Mouse (Mus musculus) large intestine, adult 2 months (tissue): ENCODE data around the gene Dmac2. TPM values are rescaled to one million over a fixed set of nuclear protein-coding genes. Genes with fewer than 3 reads are reported as not detected.
A peak's percentile ranks its signal among the peaks of the same experiment; 100 is the strongest.
"Not testable (repeated sequence)": the region's sequence is repeated elsewhere in the genome, so short reads cannot be mapped to it uniquely, and the experiment has no call there.

Source experiments
- DNase-seq: peaks from one replicate; pipeline ENCODE4 v3.0.0-alpha.2; 2012; ENCODE audit warnings: low read depth, low spot score
- WGBS: fragments of 180-500 bp; shearing (Covaris S2); methylation state at CpG from one replicate; pipeline ENCODE4 v1.1.7; 2018; 5-methylcytosine and 5-hydroxymethylcytosine counted together
- polyA plus RNA-seq: library from polyadenylated mRNA; depleted of rRNA; stranded (reverse); fragments of >200 nt; gene quantifications from 2 replicates; pipeline ENCODE4 v1.2.3, GENCODE M21; 2012; rRNA removed

Dmac2 gene
- 50.9 and 56.2 TPM in 2 replicates for polyA plus RNA-seq

DNA sequence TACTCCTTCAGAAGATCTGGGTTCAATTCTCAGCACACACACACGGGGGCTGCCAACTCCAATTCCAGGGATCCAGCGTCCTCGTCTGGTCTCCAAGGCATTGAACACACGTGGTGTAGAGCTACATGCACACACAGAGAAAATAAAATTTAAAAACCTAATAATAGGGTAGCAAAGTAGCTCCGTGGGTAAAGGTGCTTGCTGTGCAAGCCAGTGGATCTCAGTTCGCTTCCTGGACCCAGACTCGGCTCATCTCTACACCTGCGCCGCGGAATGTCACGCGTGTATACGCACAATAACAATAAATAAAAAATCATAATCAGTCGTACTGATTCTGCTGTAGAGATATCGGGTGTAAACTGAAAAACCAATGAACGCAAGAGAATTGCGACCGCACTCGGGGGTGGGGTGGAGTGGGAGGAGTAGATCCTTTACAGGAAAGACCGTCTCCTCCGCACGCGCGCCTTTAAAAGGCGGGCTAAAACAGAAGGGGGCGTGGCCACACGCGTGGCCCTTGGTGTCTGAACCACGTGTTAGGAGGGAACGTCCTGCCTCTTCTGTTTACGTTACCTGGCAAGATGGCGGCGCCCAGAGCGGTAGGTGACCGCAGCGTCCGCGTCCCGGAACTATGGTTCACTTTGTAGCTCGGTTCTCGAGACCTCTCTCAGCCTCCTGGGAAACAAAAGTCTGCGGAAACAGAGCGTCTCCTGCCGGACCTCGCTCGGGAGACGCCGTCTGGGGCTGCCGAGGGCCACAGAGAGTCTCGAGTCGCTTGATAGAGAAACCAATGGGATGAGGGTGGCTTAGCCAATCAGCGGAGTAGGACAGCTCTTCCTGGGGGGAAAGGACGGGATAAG is at the start of gene Dmac2:
Gene Dmac2, plus strand, starts transcription at position 550 of the 857 bp plus-strand sequence.
- DNase-seq, result peak; percentile 96
- 1% methylated on average over 53 of the region's 53 CpGs for WGBS

DNA sequence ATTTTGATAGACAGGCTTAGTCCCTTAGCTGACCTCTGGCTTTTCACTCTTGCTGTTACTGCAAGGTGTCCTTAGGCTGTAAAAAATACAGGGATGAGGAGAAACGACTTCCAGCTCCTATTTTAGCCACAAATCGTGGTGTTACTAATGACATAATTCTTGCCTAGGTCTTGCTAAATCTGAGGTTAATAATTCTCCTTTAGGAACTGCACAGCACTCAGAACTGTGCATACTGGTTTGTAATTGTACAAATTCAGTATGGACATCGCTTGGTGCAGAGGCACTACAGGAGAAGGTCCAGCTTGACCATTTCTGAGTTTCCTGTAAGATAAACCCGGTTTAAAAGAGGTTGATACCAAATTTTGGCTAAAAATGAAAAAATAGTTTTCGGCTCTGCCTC is 45.4 kb upstream of the Dmac2 start:
- DNase-seq, result not testable (repeated sequence)
- WGBS, result 63% methylated on average over 5 of the region's 5 CpGs

DNA sequence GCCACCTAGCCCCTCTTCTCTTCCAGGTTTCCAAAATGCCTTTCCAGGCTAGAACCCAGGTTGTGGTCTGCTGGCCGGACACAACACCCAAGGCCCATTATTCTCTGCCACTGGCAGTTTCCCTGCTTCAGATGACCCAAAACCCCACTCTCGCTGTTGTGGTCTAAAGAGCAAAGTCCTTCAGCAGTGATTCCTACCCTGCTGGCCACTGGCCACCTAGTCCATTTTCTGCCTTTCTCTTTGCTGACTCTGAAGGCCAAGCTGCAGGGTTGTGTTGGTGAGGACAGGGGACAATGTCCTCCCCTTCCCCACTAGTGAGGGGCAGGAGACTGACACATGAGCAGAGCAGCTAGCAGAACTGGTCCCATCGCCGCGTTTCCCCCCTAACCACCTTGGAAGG is 44.1 kb upstream of the Dmac2 start:
- 58% methylated on average over 5 of the region's 5 CpGs for WGBS
- no peak for DNase-seq

DNA sequence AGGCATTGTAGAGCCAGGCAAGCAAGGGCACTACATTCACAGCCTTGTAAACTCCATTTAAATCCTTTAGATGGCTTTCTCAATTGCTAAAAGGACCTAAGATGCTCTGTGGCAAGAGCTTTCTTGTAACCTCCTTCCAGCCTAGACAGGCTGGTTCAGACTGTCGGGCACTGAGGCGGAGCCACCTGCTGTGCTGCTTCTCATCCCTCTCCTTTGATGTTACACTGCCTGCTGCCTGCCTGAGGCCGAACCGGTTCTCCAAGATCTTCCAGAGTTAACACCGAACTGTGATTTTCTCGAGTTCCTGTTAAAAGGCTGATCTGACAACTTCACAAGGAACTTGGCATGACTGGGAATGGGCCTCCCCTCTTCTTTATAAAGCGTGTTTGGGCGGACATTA is 43.3 kb upstream of the Dmac2 start:
- peak; percentile 11 for DNase-seq
- WGBS, result 13% methylated on average over 8 of the region's 8 CpGs

DNA sequence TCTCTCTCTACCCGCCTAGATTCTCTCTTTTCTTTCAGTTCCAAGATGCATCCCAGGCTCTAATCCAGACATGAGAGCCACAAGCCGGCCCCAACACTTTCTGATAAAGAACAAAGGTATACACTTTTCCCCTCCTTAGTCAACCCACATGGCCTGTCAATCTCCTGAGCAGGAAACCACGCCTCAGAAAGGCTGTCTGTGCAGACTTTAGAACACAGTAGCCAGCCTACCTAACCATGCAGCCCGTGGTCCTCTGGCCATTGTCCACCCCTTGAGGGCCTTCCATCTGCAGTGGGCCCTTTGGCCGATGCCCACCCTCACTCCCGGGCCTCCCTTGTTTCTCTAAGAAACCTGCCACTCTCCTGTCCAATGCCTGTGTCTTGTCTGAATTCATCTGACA is 42.9 kb upstream of the Dmac2 start:
- 18% methylated on average over 6 of the region's 6 CpGs for WGBS
- DNase-seq, result not testable (repeated sequence)

DNA sequence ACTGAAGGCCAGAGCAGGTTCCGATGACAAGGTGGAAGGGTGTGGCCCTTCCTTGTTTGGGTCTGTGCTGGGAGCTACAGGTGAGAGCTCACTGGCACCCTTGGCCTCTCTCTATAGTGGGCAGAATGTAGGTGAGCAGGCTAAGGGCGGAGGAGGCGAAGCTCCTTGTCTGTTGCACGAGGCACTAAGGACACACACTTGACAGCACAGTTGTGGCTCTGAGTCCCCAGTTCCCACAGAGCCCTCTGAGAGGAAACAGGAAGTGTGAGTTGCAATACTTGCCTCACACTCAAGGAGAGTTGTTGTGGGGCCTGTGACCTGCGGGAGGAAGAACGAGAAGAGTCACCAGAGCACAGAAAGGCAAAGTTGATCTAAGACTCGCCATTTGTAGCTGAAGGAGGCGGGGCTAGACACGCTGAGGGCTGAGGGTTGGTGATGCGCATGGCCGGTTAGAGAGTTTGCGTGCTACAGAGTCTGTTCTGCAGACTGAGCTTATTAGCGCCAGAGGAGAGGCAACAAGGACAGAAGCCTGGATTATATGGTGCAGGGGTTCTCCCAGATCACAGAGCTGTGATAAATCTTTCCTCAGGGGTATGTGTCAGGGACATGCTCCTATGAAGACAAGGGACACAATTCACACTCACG is 42.3 kb upstream of the Dmac2 start:
- DNase-seq, result not testable (repeated sequence)
- 51% methylated on average over 13 of the region's 14 CpGs for WGBS

DNA sequence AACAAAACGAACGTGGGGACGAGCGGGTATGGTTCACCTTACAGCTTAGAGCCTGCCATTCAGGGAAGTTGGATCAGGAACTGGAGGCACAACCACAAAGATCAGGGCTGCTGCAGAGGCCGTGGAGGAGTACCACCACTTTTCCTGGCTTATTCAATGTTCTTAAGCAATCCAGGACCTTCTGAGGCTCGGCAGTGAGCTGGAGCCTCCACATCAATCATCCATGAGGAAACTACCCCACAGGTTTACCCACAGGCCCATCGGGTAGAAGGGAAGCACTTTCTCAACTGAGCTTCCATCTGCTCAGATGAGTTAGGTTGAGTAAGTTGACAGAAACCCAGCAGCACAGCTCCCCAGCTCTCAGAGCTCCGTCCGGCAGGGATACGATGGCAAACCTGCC is 39.8 kb upstream of the Dmac2 start:
- WGBS, result 87% methylated on average over 10 of the region's 10 CpGs
- no peak for DNase-seq

DNA sequence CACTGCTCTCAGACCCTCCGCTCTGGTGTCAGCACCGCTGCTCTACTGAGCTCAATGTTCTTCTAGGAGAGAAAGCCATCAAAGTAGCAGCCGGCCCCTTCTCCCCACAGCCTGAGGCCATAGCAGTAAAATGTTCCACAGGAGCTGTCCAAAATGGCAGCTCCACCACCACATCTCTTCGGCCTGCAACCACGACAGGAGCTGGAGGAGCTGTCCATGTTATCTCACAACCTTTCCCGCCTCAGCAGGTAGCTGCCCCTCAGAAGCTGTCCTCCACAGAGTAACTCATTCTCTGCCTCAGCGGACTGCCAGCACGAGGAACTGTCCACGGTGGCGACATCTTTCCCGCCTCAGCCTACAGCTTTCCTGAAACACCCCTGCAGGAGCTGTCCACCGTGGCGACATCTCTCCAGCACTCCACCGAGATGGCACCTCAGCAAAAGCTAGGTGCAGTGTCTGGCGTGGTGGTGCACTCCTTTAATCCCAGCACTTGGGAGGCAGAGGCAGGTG is 36.9 kb upstream of the Dmac2 start:
- DNase-seq, result no peak
- 85% methylated on average over 15 of the region's 15 CpGs for WGBS

DNA sequence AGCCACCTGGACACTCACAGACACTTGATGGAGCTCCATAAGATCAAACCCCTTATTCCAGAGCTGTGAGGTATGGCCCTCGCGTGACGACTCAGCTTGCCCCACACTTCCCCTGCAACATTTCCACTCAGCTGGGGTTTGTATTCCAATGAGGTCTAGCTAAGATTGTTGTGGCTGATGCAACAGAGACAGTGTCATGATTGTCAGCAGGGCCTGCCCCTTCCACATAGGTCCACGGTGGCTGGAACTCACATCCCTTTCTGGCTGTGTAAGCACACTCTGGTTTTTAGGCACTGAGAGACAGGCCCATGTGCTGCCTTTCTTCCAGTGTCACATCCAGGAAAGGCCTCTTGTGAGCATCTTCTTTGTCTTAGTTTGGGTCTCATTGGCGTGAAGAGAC is 34.6 kb upstream of the Dmac2 start:
- WGBS, result 86% methylated on average over 5 of the region's 5 CpGs
- no peak for DNase-seq

DNA sequence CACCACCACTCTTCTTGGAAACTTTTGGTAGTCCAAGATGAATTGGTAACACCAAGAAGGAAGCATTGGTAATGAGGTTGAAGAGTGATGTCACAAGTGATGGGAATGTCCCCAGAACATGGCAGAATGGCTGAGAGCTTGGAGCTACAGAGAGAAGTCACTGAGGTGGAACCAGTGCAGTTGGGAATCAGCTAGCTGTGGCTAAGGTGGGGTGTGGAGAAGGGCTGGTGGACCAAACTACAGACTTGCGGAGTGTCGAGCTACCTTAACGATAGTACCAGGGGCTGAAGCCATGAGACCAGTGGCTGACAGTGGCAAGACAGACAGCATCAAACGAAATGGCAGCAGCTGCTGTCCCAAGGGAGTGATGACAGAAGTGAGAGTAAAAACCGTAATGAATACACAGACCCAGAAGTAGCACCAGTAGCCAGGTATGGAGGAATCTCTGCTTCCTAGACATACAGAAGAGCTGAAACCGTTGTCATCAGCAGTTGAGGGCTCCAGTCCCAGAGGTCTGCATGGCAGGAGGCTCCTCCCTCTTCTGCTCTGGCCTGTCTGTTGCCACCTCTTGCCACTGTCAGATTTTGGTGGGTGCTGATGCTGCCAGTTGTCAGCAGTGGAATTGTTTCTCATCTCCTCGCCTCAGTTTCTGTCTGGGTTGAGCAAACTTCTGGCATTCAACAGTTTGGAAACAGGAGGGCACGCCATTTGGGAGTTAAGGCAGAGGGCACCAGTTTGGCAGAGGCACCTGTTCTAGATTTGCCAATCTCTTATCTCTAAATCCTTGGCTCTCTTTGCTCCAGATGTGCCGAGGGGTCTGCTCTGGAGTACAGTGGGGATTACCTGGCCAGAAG is 33.6 kb upstream of the Dmac2 start:
- no peak for DNase-seq

DNA sequence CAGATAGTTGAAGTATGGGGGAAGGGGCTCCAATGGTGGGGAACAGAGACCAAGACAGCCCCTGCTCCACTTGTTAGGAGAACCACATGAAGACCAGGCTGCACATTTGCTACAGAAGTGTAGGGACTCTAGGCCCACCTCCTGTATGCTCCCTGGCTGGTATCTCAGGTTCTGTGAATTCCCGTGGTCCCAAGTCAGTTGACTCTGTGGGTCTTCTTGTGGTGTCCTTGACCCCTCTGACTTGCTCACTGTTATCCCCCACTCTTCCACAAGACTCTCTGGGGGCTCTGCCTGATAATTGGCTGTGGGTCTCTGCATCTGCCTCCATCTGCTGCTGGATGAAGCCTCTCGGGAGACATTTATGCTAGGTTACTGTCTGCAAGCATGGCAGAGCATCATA is 28.0 kb upstream of the Dmac2 start:
- no peak for DNase-seq
- 76% methylated on average over 2 of the region's 2 CpGs for WGBS

More for the DNA sequence above, 33.6 kb upstream of the Dmac2 start:
- WGBS, result 75% methylated on average over 9 of the region's 9 CpGs

DNA sequence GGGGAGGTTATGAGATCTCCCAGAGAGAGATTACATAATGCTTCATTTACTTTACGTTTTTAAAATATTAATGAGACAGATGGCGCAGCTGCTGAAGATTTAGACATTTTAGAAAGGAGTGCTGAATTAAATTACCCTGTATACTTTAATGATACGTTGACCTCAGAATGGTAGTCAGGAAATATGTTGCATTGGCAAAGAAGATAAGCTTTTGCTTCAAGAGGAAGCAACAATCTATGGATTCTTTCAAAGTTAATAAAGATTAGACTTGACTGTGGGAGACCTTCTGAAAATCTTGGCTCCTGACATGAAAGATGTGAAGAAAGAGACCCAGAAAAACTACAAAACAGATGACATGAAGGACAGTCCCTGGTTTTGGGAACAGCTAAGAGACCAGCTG is 25.4 kb upstream of the Dmac2 start:
- DNase-seq, result no peak
- WGBS, result 67% methylated on average over 3 of the region's 3 CpGs

DNA sequence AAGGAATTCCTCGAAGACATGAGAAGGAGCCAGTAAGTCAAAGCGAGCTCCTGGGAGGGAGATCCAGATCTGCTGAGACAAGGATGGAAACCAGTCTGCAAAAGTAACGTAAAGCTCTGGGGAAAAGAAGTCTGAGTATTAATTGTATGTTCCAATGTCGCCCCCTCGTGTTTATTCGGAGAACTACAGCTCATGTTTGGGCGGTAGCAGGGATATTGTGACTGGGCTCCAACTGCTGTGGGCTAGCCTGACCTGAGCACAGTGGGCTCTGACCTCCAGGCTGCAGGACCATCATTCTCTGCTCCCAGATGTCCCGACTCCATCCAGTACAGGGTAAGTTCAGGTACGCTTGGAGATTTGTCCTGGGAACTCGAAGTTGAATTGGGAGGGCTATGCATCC is 19.6 kb upstream of the Dmac2 start:
- 11% methylated on average over 10 of the region's 10 CpGs for WGBS
- DNase-seq, result no peak

DNA sequence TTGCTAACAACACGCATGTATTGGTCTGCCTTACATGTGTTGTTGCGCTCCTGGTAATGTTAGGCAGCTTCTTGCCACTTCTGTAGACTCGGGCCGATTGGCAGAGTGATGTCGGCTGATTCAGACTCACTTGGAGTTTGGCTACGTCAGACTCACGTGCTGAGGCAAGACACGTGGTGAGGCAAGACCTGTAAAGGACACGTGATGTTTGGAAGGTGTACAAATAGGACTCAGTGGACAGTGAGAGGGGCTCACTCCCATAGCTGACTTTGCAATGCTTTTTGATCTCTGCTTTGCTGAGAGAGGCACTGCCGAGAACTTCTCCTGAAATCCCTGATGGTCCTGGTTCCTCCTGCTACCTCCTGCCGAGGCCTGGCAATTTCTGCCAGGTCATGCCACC is 18.5 kb upstream of the Dmac2 start:
- WGBS, result 76% methylated on average over 11 of the region's 11 CpGs
- DNase-seq, result no peak

DNA sequence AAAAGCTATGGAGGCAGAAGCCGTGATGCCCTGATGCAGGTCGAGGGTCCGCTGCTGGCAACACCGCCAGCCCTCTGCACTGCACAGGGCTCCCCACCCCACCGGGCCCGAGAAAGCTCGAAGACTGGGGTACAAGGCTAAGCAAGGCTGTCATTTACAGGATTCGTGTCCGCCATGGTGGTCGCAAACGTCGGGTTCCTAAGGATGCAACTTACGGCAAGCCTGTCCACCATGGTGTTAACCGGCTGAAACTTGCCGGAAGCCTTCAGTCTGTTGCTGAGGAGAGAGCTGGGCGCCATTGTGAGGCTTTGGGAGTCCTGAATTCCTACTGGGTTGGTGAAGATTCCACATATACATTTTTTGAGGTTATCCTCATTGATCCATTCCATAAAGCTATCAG is 17.9 kb upstream of the Dmac2 start:
- 89% methylated on average over 16 of the region's 16 CpGs for WGBS
- DNase-seq, result no peak

DNA sequence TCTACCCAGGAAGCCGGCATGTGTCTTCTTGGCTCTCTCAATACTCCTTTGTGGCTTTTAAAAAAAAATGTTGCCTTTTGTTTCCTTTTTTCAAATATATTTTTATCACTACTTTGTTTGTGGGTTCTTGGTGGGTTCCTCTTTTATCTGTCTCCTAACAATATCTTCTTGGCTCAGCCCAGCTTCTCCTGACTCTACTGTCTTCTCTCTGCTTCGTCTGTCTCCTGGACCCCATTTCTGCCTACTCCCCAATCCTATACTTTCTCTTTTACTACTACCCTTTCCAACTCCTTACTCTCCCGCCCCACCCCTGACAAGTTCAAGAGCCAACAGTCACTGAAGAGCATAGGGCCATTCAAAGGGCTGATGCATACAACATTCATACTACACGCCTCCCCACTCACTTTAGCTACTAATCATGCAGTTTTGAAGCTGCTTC is 12.6 kb upstream of the Dmac2 start:
- no peak for DNase-seq
- 65% methylated on average over 4 of the region's 4 CpGs for WGBS

DNA sequence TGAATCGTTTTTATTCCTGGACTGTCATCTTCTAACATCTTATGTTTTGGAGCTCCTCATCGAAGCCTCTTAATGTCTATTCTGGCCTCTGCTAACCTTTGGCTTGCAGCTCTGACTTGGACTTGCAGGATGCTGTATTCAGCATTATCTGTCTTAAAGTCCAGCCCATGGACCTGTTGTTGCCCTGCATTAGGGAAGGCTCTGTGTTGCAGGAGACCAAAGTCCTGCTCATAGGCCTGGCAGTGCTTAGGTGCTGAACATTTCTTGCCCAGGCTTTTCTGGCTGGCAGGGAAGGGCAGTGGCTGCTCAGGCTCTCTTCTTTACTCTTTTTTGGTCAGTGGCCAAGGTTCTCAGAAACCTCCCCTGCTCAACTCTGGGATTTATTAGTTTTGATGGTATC is 12.0 kb upstream of the Dmac2 start:
- no peak for DNase-seq
- WGBS, result 74% methylated on average over 2 of the region's 2 CpGs

DNA sequence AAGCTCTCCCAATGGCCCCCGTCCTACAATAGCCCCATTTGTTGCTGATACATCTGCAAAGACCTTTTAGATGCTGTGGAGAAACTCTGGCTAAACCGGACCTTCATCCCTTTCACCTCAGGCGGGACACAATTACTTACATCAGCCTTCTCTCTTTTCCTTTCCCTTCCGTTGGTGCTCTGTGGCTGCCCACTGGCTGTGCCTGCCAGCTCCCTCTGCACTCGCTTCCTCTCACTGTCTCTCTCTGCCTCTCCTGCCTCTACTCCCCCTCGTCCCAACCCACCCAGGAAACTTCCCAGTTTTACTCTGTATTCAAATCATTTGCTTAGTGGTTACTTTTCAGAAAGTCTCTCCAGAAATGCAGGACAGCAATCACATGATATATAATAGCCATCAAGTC is 9.2 kb upstream of the Dmac2 start:
- DNase-seq, result no peak
- 35% methylated on average over 6 of the region's 6 CpGs for WGBS

DNA sequence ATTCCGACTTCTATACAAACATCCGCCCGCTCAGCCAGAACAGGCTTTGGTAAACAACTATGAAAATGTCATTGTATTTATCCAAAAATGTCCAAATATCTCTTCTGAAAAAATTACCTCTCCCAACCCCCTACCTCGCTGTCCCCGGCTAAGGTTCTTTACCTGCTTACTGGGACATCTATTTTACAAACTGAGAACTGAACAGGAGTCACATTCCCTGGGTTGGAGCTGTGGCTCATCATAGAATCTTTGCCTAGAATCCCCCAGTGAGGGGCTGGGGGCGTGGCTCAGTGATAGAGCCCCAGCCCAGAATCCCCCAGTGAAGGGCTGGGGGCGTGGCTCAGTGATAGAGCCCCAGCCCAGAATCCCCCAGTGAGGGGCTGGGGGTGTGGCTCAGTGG is 7.7 kb upstream of the Dmac2 start:
- WGBS, result 26% methylated on average over 7 of the region's 7 CpGs
- no peak for DNase-seq

DNA sequence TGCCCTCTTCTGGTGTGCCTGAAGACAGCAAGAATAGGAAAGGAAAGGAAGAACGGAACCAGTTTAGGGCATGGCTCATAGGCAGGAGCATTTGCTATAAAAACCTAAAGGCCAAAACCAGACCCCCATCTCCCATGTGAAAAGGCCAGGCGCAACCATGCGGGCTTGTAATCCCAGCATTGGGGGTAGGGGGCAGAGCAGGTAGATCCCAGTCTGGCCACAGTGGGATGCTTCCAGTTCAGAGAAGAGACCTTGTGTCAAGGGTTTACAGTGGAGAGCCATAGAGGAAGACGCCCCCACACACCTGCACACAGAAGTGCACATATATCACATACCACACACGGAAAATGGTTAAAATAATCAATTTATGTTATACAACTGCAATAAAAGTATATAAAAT is 5.1 kb upstream of the Dmac2 start:
- 77% methylated on average over 5 of the region's 5 CpGs for WGBS
- no peak for DNase-seq
